ENCODE assay signal across 9 mouse cellular contexts in the genomic region with DNA sequence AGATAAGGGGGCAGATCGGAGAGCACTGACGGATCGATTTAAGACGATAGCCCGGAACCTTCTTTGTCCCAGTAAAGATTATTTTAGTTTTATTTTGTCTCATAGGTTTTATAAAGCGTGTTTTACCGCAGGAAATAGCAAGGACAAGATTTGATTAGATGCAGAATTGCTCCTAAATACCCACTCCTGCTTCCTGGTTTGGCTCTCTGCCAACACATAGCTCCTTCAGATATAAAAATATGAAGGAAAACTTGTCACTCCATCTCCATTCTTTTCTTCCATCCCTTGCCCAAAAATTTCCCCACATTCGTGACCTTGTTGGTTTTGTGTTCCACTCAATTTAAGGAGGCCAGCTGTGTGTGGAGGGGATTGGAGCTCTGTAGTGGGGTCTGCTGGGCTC. TPM values are rescaled to one million over a fixed set of nuclear protein-coding genes. Genes with fewer than 3 reads are reported as not detected.
DNase-seq lines count a peak whose midpoint lies in the region; ATAC-seq lines count a peak whose summit lies in the region.
"Had no signal": no experiment of that assay in that cellular context is flagged by ENCODE, and none has a peak within 500 bp of the region (broad histone marks: within the 10 kb centered on the region; RNA-seq: fewer than 3 reads in every experiment).

No protein-coding gene starts in this region.

- peak overlapping the region; percentile 97 for H3K4me2 ChIP-seq in heart, embryonic 16.5 days (ENCODE audit: low read depth, low read length)
- H3K4me2 ChIP-seq in midbrain, embryonic 11.5 days, result peak overlapping the region; percentile 100

- no peak for ATAC-seq in heart, embryonic 16.5 days (replicated peaks; ENCODE audit: extremely low read depth, insufficient read depth, low FRiP score)
- ATAC-seq in midbrain, embryonic 11.5 days (ENCODE audit: low FRiP score), result no peak

- no peaks in the 10 kb centered on the region for H3K36me3 ChIP-seq in heart, embryonic 16.5 days (ENCODE audit: control insufficient read depth, insufficient read depth)
- H3K36me3 ChIP-seq in hindbrain, embryonic 10.5 days, result no peaks in the 10 kb centered on the region
- no peaks in the 10 kb centered on the region for H3K36me3 ChIP-seq in midbrain, embryonic 11.5 days (ENCODE audit: control insufficient read depth, insufficient read depth, low read length)

- H3K27me3 ChIP-seq in heart, embryonic 16.5 days (ENCODE audit: control insufficient read depth, insufficient read depth, low read length), result peaks cover 12% of the 10 kb centered on the region
- H3K27me3 ChIP-seq in hindbrain, embryonic 10.5 days (ENCODE audit: insufficient read depth, poor library complexity, severe bottlenecking), result peaks cover 14% of the 10 kb centered on the region
- peaks cover 3% of the 10 kb centered on the region; the same call in 1 of the 2 replicates for H3K27me3 ChIP-seq in midbrain, embryonic 11.5 days (ENCODE audit: control insufficient read depth, insufficient read depth, low read length)

- H3K4me3 ChIP-seq in heart, embryonic 16.5 days (ENCODE audit: low read length), result peak overlapping the region; percentile 68
- peak overlapping the region; percentile 84 for H3K4me3 ChIP-seq in hindbrain, embryonic 10.5 days
- H3K4me3 ChIP-seq in midbrain, embryonic 11.5 days (ENCODE audit: low read depth, low read length), result peak overlapping the region; percentile 77

- DNase-seq in heart, postnatal 10 days, result no peak
- peak; percentile 52 for DNase-seq in NIH3T3 (ENCODE audit: low read depth)
- DNase-seq in hindbrain, embryonic 10.5 days (ENCODE audit: low spot score), result no peak
- DNase-seq in midbrain, embryonic 11.5 days (ENCODE audit: low spot score, missing footprints), result no peak
- no peak for DNase-seq in thymus, adult 18-20 months
- DNase-seq in cerebellum, adult 9-11 months, result no peak
- no peak for DNase-seq in cerebellum, adult 11 months
- DNase-seq: gastrocnemius, postnatal 25 days had no signal

- intact Hi-C loops in heart, postnatal 10 days (cut with DNase I), result no loop called here

- H3K27ac ChIP-seq in heart, embryonic 16.5 days (ENCODE audit: low read length), result no peak overlapping the region
- no peak overlapping the region for H3K27ac ChIP-seq in hindbrain, embryonic 10.5 days
- H3K27ac ChIP-seq in midbrain, embryonic 11.5 days (ENCODE audit: low read depth, low read length), result no peak overlapping the region

- 6% methylated on average over 8 of the region's 8 CpGs for WGBS in heart, embryonic 16.5 days
- 7% methylated on average over 8 of the region's 8 CpGs for WGBS in hindbrain, embryonic 10.5 days
- WGBS in midbrain, embryonic 11.5 days, result 4% methylated on average over 8 of the region's 8 CpGs

- no peaks in the 10 kb centered on the region for H3K9me3 ChIP-seq in heart, embryonic 16.5 days (replicated peaks; ENCODE audit: control insufficient read depth, low read length)
- H3K9me3 ChIP-seq in hindbrain, embryonic 10.5 days, result no peaks in the 10 kb centered on the region
- no peaks in the 10 kb centered on the region for H3K9me3 ChIP-seq in midbrain, embryonic 11.5 days (ENCODE audit: control insufficient read depth, low read length)

- H3K9ac ChIP-seq in heart, embryonic 16.5 days (ENCODE audit: low read length), result no peak overlapping the region
- H3K9ac ChIP-seq in midbrain, embryonic 11.5 days (ENCODE audit: low read length), result peak overlapping the region; percentile 55; the same call in 1 of the 2 replicates

- H3K4me1 ChIP-seq in heart, embryonic 16.5 days (ENCODE audit: control insufficient read depth, insufficient read depth, low read length), result peaks cover 7% of the 10 kb centered on the region; the same call in 1 of the 2 replicates
- H3K4me1 ChIP-seq in hindbrain, embryonic 10.5 days (replicated peaks), result peaks cover 31% of the 10 kb centered on the region
- H3K4me1 ChIP-seq in midbrain, embryonic 11.5 days (ENCODE audit: control insufficient read depth, insufficient read depth, low read length), result peaks cover 3% of the 10 kb centered on the region; the same call in 1 of the 2 replicates

RNA-seq across cellular contexts. Expression of a gene that starts 1.2 kb away (rescaled TPM):
- 0.84 and 1.3 TPM in 2 replicates for polyA plus RNA-seq in heart, embryonic 16.5 days (2015; fragmentation: Nextera tagmentation; extraction: Ambion mirVana)
- total RNA-seq in heart, postnatal 10 days (2021), result 1 to 10 TPM; 2.2 to 2.4 TPM
- 8.6 and 8.9 TPM in 2 replicates for polyA plus RNA-seq in hindbrain, embryonic 10.5 days (2016; fragmentation: Nextera tagmentation; extraction: Ambion mirVana)
- 11.1 and 13.3 TPM in 2 replicates for polyA plus RNA-seq in midbrain, embryonic 11.5 days (2014; fragmentation: Nextera tagmentation; extraction: Ambion mirVana)
